Mouse (Mus musculus): Measurements from ENCODE around the gene Dnajc11. TPM values are rescaled to one million over a fixed set of nuclear protein-coding genes. Genes with fewer than 3 reads are reported as not detected.

The Dnajc11 gene
- 94.4 and 96.9 TPM in 2 replicates for polyA plus RNA-seq (2014; fragmentation: Nextera tagmentation; extraction: Ambion mirVana)

DNA sequence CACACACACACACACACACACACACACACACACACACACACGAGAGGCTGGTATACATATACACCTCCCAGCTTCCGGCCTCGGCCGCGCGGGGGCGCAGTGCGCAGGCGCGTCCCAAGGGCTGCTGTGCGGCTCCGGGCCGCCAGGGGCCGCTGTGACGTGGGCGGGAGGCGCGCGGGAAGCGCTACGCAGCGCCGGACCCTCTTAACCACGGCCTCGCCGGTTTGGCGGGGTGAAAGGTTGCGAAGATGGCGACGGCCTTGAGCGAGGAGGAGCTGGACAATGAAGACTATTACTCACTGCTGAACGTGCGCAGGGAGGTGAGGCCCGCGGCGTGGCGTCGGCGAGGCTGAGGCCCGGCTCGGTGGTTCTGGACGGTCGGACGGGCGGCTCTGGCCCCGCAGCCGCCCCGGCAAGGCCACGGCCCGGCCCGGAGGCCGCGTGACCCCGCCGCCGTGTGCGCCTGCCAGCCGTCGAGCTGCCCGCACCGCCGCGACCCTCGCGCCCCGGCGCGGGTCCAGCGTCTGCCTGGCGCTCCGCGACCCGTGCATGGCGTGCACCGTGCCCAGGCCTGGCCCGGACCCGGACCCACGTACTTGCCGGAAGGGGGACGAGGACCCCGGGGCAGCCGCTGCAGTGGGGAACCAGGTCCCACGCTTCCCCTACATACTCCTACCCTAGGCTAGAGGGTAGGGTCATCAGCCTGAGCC lies at the start of gene Dnajc11:
TSS of gene Dnajc11 (plus strand) at position 187 of the 710 bp plus-strand sequence.
- WGBS = under 1% methylated on average over 72 of the region's 83 CpGs
- peak; percentile 94 for ATAC-seq (replicated peaks; ENCODE audit: low FRiP score)
- DNase-seq (ENCODE audit: low spot score) = peak; percentile 96

DNA sequence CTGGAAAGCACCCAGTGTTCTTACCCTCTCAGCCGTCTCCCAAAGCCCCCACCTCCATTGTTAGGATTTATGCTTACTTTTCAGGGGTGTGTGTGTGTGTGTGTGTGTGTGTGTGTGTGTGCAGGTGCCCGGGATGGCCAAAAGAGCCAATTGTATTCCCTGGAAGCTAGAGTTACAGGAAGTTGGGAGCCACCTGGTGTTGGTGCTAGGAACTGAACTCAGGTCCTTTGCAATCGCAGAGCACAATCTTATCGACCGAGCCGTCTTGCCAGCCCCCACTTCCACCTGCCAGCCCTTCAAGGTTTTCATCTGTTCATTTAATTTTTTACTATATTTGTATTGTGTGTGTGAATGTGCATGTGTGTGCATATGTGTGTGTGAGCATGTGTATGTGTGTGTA lies 40.2 kb upstream of the Dnajc11 start:
- H3K4me2 ChIP-seq (ENCODE audit: low read depth, low read length, severe bottlenecking) = no peak overlapping the region
- DNase-seq (ENCODE audit: low spot score) (no peak), ATAC-seq (replicated peaks; ENCODE audit: low FRiP score) (no peak)
- H3K4me1 ChIP-seq (replicated peaks; ENCODE audit: control insufficient read depth, insufficient read depth, low read length) = no peaks in the 10 kb centered on the region
- no peak overlapping the region for H3K27ac ChIP-seq (ENCODE audit: low read depth, low read length)
- H3K4me3 ChIP-seq (ENCODE audit: low read depth, low read length) = no peak overlapping the region
- WGBS = 83% methylated on average over 6 of the region's 6 CpGs
- no peaks in the 10 kb centered on the region for H3K27me3 ChIP-seq (ENCODE audit: control insufficient read depth, insufficient read depth, low read length)
- H3K9ac ChIP-seq (ENCODE audit: low read length) = no peak overlapping the region
- H3K36me3 ChIP-seq (ENCODE audit: control insufficient read depth, insufficient read depth, low read length) = no peaks in the 10 kb centered on the region
- H3K9me3 ChIP-seq (ENCODE audit: control insufficient read depth, low read length) = no peaks in the 10 kb centered on the region

More for the DNA sequence above, at the start of gene Dnajc11:
- Histone ChIP-seq H3K9me3 (ENCODE audit: control insufficient read depth, low read length) (no peaks in the 10 kb centered on the region), H3K27ac (ENCODE audit: low read depth, low read length) (no peak within 1 kb of the TSS), H3K27me3 (ENCODE audit: control insufficient read depth, insufficient read depth, low read length) (no peaks in the 10 kb centered on the region), H3K4me3 (ENCODE audit: low read depth, low read length) (peak within 1 kb of the TSS; percentile 100), H3K9ac (ENCODE audit: low read length) (peak within 1 kb of the TSS; percentile 91), H3K4me2 (ENCODE audit: low read depth, low read length, severe bottlenecking) (peak within 1 kb of the TSS; percentile 91), H3K36me3 (ENCODE audit: control insufficient read depth, insufficient read depth, low read length) (no peaks in the 10 kb centered on the region), H3K4me1 (replicated peaks; ENCODE audit: control insufficient read depth, insufficient read depth, low read length) (0 out of 2 replicates have a peak, but pooled peaks cover 2% of the 10 kb centered on the region)

DNA sequence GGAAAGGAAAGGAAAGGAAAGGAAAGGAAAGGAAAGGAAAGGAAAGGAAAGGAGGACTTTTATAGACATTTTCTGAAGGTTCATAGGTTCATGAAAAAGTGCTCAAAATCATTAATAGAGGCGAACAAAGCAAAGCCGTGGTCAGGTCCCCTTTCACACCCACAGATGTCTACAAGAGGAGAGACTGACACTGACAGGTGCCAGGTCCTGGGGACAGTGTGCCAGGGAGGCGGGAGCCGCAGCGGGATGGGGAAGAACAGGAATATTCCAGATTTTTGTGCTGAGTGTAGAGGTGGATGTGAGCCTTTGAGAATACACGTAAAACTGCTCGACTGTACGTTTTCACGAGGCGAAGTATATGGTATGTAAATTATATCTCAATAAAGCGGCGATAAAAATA lies 38.6 kb upstream of the Dnajc11 start:
- no peak overlapping the region for H3K9ac ChIP-seq (ENCODE audit: low read length)
- no peak overlapping the region for H3K27ac ChIP-seq (ENCODE audit: low read depth, low read length)
- H3K4me1 ChIP-seq (replicated peaks; ENCODE audit: control insufficient read depth, insufficient read depth, low read length) = no peaks in the 10 kb centered on the region
- no peaks in the 10 kb centered on the region for H3K36me3 ChIP-seq (ENCODE audit: control insufficient read depth, insufficient read depth, low read length)
- no peak overlapping the region for H3K4me3 ChIP-seq (ENCODE audit: low read depth, low read length)
- H3K9me3 ChIP-seq (ENCODE audit: control insufficient read depth, low read length) = no peaks in the 10 kb centered on the region; the same call in 1 of the 2 replicates
- no peak overlapping the region for H3K4me2 ChIP-seq (ENCODE audit: low read depth, low read length, severe bottlenecking)
- DNase-seq (ENCODE audit: low spot score) (no peak), ATAC-seq (replicated peaks; ENCODE audit: low FRiP score) (no peak)
- H3K27me3 ChIP-seq (ENCODE audit: control insufficient read depth, insufficient read depth, low read length) = no peaks in the 10 kb centered on the region
- 92% methylated on average over 12 of the region's 12 CpGs for WGBS

DNA sequence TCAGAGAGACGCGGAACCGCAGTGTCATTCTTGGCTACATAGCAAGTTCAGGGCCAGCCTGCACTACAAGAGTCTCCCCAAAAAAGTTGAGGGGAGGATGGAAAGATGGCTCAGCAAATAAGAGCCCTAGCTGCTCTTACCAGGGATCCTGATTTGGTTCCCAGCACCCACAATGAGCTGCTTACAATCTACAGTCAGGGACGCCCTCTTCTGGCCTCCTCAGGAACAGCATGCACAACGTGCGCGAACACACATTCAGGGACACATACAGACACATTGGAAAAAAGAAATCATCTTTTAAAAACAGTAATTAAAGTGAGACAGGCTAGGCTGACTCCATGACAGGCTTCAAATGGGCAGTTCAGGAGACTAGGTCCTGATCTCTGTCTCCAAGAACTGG lies 37.9 kb upstream of the Dnajc11 start:
- Histone ChIP-seq H3K4me1 (replicated peaks; ENCODE audit: control insufficient read depth, insufficient read depth, low read length) (no peaks in the 10 kb centered on the region), H3K27ac (ENCODE audit: low read depth, low read length) (no peak overlapping the region), H3K27me3 (ENCODE audit: control insufficient read depth, insufficient read depth, low read length) (no peaks in the 10 kb centered on the region), H3K9ac (ENCODE audit: low read length) (no peak overlapping the region), H3K4me2 (ENCODE audit: low read depth, low read length, severe bottlenecking) (no peak overlapping the region), H3K4me3 (ENCODE audit: low read depth, low read length) (no peak overlapping the region), H3K36me3 (ENCODE audit: control insufficient read depth, insufficient read depth, low read length) (no peaks in the 10 kb centered on the region), H3K9me3 (ENCODE audit: control insufficient read depth, low read length) (no peaks in the 10 kb centered on the region; the same call in 1 of the 2 replicates)
- no peak for DNase-seq (ENCODE audit: low spot score)
- ATAC-seq (replicated peaks; ENCODE audit: low FRiP score) = no peak
- WGBS = 88% methylated on average over 7 of the region's 7 CpGs

DNA sequence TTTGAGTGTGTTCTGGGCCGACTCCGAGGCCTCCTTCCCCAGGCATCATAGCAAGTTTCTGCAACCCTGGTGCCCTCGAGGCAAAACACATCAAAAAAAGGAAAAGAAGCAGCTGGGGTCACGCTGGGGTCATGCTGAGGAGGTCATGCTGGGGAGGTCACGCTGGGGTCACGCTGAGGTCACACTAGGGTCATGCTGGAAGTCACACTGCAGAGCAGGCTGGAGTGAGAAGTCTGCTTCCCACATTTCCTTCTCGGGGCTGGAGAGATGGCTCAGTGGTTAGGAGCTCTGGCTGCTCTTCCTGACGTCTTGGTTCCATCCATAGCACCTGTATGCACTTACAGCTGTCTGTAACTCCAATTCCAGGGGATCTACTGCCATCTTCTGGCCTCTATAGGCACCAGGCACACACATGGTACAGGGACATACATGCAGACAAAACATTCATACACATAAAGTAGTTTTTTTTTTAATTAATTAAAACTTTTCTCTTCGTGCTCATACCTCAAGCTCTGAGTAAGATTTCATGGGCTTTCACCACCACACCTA lies 36.3 kb upstream of the Dnajc11 start:
- H3K4me3 ChIP-seq (ENCODE audit: low read depth, low read length) = no peak overlapping the region
- H3K27ac ChIP-seq (ENCODE audit: low read depth, low read length) = no peak overlapping the region
- H3K36me3 ChIP-seq (ENCODE audit: control insufficient read depth, insufficient read depth, low read length) = no peaks in the 10 kb centered on the region
- DNase-seq (ENCODE audit: low spot score) (peak; percentile 43), ATAC-seq (replicated peaks; ENCODE audit: low FRiP score) (no peak)
- no peak overlapping the region for H3K9ac ChIP-seq (ENCODE audit: low read length)
- no peak overlapping the region for H3K4me2 ChIP-seq (ENCODE audit: low read depth, low read length, severe bottlenecking)
- H3K4me1 ChIP-seq (replicated peaks; ENCODE audit: control insufficient read depth, insufficient read depth, low read length) = no peaks in the 10 kb centered on the region
- no peaks in the 10 kb centered on the region for H3K27me3 ChIP-seq (ENCODE audit: control insufficient read depth, insufficient read depth, low read length)
- H3K9me3 ChIP-seq (ENCODE audit: control insufficient read depth, low read length) = no peaks in the 10 kb centered on the region; the same call in 1 of the 2 replicates
- WGBS = 73% methylated on average over 9 of the region's 9 CpGs

DNA sequence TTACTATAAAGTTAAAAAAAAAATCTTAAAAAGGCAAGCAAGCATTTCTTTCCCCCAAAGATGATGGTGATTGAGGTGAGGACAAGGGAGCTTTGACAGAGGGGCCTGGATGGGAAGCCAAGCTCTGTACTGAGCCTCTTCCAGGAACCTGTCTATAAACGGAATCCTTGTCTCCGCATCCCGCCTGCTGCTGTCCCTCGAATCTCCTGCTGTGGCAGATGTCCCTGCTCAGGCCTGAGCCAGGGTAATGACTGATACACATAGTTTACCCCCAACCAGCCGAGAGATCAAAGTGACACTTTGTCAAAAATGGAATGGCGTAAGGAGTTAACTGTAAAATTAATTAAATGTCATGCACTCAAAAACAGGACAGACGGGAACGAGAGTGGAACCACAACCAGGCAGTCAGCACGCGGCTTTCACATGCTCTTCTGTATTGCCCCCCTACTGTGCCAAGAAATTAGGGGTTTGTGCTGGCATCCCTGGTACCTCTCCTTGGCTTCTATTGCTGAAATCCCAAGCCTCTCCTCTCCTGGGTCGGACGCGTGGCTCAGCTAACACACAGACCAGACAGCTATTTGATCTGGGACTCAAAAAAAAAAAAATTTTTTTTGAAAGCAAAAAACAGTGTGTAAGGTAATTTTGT lies 34.8 kb upstream of the Dnajc11 start:
- 65% methylated on average over 13 of the region's 13 CpGs for WGBS
- Histone ChIP-seq H3K4me1 (replicated peaks; ENCODE audit: control insufficient read depth, insufficient read depth, low read length) (no peaks in the 10 kb centered on the region), H3K9me3 (ENCODE audit: control insufficient read depth, low read length) (no peaks in the 10 kb centered on the region; the same call in 1 of the 2 replicates), H3K4me2 (ENCODE audit: low read depth, low read length, severe bottlenecking) (no peak overlapping the region), H3K9ac (ENCODE audit: low read length) (no peak overlapping the region), H3K27me3 (ENCODE audit: control insufficient read depth, insufficient read depth, low read length) (no peaks in the 10 kb centered on the region), H3K36me3 (ENCODE audit: control insufficient read depth, insufficient read depth, low read length) (no peaks in the 10 kb centered on the region), H3K4me3 (ENCODE audit: low read depth, low read length) (no peak overlapping the region), H3K27ac (ENCODE audit: low read depth, low read length) (no peak overlapping the region)
- no peak for ATAC-seq (replicated peaks; ENCODE audit: low FRiP score)
- no peak for DNase-seq (ENCODE audit: low spot score)

DNA sequence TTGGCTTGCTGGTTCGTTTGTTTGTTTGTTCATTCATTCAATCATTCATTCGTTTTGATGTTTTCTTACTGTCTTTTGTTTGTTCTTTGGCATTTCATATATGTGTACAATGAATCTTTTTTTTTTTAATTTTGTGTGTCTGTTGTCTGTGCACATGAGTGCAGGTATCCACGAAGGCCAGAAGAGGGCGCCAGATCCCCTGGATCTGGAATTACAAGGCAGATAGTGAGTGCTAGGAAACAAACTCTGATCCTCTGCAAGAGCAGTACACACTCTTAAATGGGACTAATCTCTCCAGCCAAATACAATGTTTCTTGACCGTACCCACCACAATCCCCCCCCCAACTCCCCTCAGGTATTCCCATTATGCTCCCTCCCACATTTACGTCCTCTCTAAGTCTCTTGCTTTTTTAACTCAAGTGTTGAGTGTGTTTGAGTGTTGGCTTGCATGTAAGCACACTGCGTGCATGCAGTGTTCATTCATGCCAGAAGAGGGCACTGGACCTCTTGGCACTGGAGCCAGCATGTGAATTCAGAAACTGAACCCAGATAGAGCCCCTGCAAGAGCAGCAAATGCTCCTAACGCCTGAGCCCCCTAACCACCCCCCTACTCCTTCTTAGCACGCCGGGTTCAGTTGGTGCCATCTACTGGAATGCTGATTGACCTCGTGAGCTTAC lies 33.6 kb upstream of the Dnajc11 start:
- Histone ChIP-seq H3K36me3 (ENCODE audit: control insufficient read depth, insufficient read depth, low read length) (no peaks in the 10 kb centered on the region), H3K9me3 (ENCODE audit: control insufficient read depth, low read length) (no peaks in the 10 kb centered on the region; the same call in 1 of the 2 replicates), H3K4me2 (ENCODE audit: low read depth, low read length, severe bottlenecking) (no peak overlapping the region), H3K27ac (ENCODE audit: low read depth, low read length) (no peak overlapping the region), H3K4me3 (ENCODE audit: low read depth, low read length) (no peak overlapping the region), H3K4me1 (replicated peaks; ENCODE audit: control insufficient read depth, insufficient read depth, low read length) (no peaks in the 10 kb centered on the region), H3K27me3 (ENCODE audit: control insufficient read depth, insufficient read depth, low read length) (no peaks in the 10 kb centered on the region), H3K9ac (ENCODE audit: low read length) (no peak overlapping the region)
- no peak for DNase-seq (ENCODE audit: low spot score)
- ATAC-seq (replicated peaks; ENCODE audit: low FRiP score) = no peak
- 69% methylated on average over 11 of the region's 11 CpGs for WGBS

DNA sequence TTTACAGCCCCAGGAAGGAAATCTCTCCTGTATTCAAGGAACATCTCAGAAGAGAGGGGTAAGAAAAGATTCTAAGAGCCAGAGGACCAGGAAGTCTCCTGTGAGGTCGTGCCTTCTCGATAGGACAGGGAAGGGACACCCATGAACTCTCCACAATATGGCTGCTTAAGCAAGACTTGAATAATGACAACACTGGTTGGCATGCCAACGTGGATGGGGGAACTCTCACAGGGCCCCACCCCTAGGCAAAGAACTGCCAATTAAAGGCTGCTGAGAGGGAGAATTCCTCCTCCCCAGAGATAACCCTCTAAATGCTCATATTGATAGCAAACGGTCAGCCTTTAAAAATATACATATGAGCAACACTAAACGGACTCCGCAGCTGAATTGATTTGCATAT lies 32.8 kb upstream of the Dnajc11 start:
- Histone ChIP-seq H3K4me1 (replicated peaks; ENCODE audit: control insufficient read depth, insufficient read depth, low read length) (no peaks in the 10 kb centered on the region; the same call in 1 of the 2 replicates), H3K4me3 (ENCODE audit: low read depth, low read length) (no peak overlapping the region), H3K9me3 (ENCODE audit: control insufficient read depth, low read length) (no peaks in the 10 kb centered on the region; the same call in 1 of the 2 replicates), H3K36me3 (ENCODE audit: control insufficient read depth, insufficient read depth, low read length) (no peaks in the 10 kb centered on the region), H3K9ac (ENCODE audit: low read length) (no peak overlapping the region), H3K27ac (ENCODE audit: low read depth, low read length) (no peak overlapping the region), H3K27me3 (ENCODE audit: control insufficient read depth, insufficient read depth, low read length) (no peaks in the 10 kb centered on the region), H3K4me2 (ENCODE audit: low read depth, low read length, severe bottlenecking) (no peak overlapping the region)
- DNase-seq (ENCODE audit: low spot score) = no peak
- no peak for ATAC-seq (replicated peaks; ENCODE audit: low FRiP score)
- 83% methylated on average over 6 of the region's 6 CpGs for WGBS
